Mouse (Mus musculus) embryo, embryonic 11.5 days (tissue): ENCODE results near the gene Kcnk13.

Experiments used
- DNase-seq: peaks from one replicate; pipeline ENCODE4 v3.0.0-alpha.2; 2012; ENCODE audit warnings: low read depth, low spot score

Gene Kcnk13

DNA sequence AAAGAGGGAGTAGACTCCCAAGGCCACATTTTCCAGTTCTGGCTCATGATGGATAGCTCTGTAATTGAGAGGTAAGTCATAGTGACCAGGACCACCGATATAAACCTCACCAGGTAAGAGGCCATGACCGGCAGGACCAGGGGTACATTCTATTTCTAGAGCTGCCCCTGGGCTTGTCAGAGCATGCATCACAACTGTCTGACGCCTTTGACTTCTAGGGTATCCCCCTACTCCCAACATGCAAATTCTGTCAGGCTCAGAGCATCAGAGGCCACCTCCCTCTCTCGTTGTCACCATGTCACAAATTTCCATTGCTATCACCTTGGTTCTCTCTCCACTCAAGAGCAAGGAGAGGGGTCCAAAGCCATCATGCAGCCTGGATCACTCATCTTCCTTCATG, 126.5 kb downstream of the Kcnk13 start:
- no peak for DNase-seq

GRCm38 (mm10) chr12:100093046-100093445, 128.7 kb downstream of the Kcnk13 start:
- DNase-seq: no peak

DNA sequence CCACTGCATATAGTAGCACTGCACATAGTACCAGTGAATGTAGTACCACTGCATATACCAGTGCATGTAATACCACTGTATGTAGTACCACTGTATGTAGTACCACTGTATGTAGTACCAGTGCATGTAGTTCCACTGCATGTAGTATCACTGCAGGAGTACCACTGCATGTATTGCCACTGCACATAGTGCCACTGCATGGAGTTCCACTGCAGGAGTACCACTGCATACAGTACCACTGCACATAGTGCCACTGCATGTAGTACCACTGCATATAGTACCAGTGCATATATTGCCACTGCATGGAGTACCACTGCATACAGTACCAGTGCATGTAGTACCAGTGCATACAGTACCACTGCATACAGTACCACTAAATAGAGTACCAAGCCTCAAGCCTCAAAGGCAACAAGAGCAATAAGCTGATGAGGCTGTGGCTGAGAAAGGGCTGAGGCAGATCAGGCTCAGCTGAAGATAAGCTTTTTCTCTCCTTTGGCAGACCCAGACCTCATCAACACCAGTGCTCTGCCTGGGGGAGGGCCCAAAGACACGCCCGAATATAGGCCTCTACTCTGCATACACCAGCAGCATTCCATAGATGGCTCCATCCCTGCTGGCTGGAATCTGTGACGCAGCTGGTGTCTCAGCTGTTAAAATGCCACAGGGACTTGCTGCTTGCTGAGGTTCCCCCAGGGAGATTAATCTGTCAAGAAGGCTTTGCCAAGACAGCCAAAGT, 135.8 kb downstream of the Kcnk13 start:
- no peak for DNase-seq

DNA sequence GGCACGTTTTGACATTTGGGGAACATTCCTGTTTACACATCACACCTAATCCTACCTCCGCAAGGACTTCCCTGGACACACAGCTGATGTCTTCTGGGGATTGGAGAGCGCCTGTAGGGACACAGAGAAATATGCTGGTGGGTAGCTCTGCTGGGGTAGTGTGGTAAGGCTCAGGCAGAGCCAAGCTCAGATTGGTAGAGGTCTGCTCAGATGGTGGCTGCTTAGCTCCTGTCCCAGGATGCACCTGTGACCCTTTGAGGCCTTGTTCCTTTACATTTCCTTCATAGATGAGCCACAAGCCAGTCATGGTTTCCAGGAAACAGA, 136.4 kb downstream of the Kcnk13 start:
- DNase-seq: no peak

DNA sequence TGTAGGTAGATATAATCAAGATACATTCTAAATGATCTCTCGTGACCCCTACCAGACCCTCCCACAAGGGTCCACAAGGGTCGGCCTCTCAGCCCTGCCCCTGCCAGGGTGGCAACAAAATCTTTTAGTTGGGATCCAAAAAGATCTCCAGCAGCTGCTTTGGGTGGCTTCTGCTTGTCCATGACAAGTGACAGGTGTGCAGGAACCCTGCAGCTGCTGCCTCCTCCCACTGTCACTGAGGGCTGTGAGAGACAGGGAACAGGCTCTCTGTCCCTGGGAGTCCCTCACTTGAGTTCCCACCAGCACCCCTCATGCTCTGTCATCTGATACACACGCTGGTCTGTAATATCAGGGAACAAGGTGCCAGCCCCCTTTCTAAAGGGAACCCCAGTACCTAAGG, 137.4 kb downstream of the Kcnk13 start:
- no peak for DNase-seq

DNA sequence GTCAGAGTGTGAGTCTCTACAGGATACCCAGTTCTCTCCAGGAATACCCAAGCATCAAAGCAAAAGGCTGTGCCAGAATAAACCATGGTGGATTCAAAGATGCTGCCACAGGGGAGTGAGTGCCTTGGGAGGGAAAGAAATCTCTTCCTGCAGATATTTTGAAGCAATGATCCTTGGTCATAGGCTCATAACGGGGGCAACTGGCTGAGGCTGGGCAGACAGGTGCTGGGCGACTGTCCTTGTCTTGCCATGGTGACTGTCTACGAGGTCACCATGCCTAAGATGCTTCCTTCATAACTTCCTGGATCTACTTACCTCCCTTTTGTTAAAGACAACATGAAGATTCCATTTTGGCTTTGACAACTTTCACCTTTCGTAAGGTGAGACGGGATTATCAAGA, 140.2 kb downstream of the Kcnk13 start:
- DNase-seq: no peak

DNA sequence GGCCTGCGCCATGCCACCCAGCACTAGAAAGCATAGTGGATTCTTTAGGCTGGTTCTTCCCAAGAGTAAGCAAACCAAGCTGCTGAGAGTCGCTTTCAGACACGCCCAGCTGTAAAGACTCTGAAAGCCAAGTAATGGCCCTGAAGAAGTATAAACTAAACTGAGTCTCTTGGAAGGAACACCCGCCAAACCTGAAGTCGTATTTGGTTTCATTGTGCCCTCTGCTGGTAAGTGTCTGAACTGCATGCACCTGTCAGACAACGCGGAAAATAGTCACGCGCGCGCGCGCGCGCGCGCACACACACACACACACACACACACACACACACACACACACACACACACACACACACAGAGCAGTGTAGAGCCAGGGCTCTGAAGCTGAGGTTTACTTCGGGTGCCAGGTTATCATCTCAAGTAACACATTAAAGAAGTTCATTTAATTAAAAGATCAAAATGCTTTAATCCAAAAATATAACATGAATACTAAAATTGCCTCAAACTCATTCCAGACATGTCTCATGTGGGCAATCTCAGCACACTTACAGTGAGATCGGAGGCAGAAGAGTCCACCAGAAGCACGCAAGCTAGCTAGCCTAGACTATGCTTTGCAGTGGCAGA, 142.1 kb downstream of the Kcnk13 start:
- peak; percentile 64 for DNase-seq

- DNase-seq: no peak
Observed at GRCm38 (mm10) chr12:100107436-100107835, 143.1 kb downstream of the Kcnk13 start.

- DNase-seq: peak; percentile 83
Observed at GRCm38 (mm10) chr12:100109986-100110696, 145.8 kb downstream of the Kcnk13 start, which contains the start of gene Psmc1. TSS of gene Psmc1 (plus strand) at chr12:100110154.
